Mouse (Mus musculus) left cerebral cortex, postnatal 10 days (tissue): ENCODE data around the gene Col6a1. TPM values are rescaled to one million over a fixed set of nuclear protein-coding genes. Genes with fewer than 3 reads are reported as not detected.

ENCODE experiments used
- DNase-seq, 2 experiments: peaks; one replicate each; pipeline ENCODE4 v3.0.0; 2021 to 2022; ENCODE audit warnings: low spot score in 2 of 2, mixed read lengths in 1 of 2; ENCODE audit errors: extremely low spot score in 1 of 2
- intact Hi-C: fragments of 180-260 bp; cut with DNase I; formaldehyde crosslinking; loops from one replicate; pipeline ENCODE4 v1.15.1; 2025
- total RNA-seq, 2 experiments: library from RNA; stranded (reverse); gene quantifications; 2 replicates each; pipeline ENCODE4 v1.2.3; 2021

The Col6a1 gene
- total RNA-seq, 2 experiments from 2014 or later = 32.0 to 34.3 TPM

DNA sequence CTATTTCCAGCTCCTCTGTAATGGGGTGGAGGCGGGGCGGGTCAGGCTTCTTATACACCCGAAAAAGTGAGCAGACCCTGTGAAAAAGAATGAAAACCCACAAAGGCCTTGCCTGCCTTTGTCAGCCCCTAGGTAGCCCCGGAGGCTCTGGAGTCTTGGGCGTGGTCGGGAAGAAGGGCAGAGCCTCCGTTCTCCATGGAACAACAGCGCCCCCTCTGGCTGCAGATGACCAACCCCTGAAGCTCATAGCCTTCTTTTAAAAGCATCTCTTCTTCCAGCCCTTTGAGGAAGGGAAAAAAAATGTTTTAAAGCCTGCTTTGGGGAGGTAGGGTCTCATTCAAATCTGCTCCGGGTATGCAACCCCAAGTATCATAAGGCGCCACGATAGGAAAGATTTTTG lies 2.4 kb upstream of the Col6a1 start:
- peak in 1 of 2 experiments; percentile 90 for DNase-seq
- intact Hi-C loops = loop anchor here (5.0 kb wide), 1 partner anchor 106 kb away; the partner anchor contains the start of gene Col6a2

DNA sequence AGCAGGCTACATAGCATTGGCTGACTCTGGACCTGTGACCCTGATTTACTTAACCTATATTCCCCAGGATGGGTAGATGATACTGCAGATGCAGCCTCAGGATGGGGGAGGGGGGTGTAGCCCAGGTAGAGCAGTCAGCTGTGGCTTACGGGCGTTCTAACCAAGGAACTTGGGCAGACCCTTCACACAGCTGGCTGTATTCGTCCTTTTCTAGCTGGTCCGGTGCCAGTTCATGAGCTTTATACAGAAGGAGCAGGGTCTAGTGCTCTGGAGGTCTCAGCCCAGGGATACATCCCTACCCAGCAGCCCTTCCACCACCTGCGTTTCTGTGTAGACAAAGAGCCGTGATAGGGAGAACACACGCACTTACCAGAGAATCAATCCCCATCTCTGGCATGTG lies 1.3 kb upstream of the Col6a1 start:
- no peak for DNase-seq
- intact Hi-C loops = loop anchor here (5.0 kb wide), 1 partner anchor 105 kb away; the partner anchor contains the start of gene Col6a2

DNA sequence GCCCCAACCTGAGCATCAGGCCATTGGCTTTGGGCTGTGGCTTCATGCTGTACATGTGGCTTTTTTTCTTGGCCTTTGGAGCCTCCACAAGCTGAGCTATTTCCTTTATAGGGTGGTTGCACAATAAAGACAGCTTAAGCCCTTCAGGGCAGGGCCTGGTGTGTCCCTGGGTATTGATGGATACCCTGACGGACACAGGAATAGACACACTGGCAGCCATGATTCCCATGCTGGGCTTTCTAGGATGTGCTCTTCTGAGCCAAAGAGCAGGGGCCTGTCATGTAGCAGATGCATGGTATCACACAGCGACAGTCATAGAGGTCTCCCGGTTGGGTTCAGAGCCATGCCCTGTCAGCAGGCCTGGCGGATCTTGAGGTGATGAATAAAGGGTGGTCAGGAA lies 898 bp upstream of the Col6a1 start:
- DNase-seq = no peak
- intact Hi-C loops = loop anchor here (5.0 kb wide), 1 partner anchor 105 kb away; the partner anchor contains the start of gene Col6a2

DNA sequence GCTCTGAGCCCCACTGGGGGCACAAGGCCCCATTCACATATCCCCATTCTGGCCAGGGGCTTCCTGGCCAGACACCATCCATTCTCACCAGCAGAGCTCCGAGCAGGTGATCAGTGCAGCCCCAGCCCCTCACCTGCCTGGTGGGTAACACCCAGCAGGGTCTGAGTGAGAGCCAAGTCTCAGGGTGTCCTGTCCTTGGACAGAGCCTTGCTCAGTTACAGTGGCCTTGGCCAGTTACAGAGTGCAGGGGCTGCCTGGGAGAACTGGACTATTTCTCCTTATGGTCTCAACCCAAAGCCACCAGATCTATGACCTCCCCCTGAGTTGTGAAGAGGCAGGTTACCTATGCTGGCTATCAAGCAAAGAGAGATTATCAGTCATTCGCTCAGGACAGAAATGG lies 871 bp downstream of the Col6a1 start:
- intact Hi-C loops = loop anchor here (5.0 kb wide), 1 partner anchor 103 kb away; the partner anchor contains the start of gene Col6a2

DNA sequence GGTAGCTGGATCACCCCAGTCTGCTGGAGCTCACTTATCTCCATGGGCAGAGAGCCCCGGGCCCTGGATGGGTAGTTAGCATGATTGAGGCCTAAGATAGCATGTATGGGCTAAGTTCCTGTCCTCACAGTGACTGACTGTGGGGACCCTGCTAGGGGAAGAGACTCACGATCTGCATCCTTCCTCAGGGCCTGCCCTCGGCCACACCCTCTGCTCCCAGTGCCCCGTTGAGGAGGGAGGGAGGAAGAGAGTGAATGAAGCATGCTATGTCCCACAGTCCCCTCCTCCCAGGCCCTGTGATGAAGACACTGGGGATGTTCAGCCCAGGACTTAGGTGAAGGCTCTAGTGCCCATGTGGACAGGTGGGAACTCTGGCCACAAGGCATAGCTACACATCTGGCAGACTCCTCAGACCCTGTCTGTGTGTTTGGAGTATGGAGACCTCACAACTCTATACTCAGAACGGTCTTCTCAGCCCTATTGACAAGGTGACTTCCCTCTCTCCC lies 1.7 kb downstream of the Col6a1 start:
- intact Hi-C loops = no loop called here
- no peak for DNase-seq

More for the DNA sequence above, 871 bp downstream of the Col6a1 start:
- no peak for DNase-seq

DNA sequence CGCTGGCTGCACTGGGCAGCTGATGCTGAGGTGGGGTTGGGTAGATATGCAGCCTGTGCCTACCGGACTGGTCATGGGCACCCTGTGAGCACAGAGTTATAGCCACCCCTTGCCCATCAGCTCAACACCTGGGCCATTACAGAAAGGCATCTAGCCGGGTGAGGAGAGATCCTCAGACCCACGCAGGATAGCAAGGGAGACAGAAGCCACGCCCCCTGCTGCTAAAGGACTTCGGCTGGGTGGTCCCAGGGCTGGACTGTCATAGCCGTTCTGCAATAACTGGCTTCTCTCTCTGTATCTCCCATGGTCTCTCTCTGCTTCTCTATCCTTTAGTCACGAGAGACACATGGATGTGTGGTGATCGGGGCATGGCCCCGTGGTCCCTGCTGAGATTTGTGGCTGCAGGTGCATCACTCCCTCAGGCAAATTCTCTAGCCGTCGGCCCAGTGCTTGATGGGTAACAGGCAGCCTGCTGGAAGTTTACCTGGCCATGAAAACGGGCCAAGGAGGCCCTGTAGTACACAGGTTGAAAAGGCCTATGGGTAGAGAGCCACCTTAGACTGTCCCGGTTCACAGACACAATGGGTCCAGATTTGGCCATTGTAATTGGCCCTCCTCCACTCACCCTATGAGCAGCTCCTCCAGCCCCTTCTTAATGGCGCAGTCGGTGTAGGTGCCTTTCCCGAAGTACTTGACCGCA lies 3.1 kb downstream of the Col6a1 start:
- no peak for DNase-seq
- intact Hi-C loops = no loop called here

GRCm38 (mm10) chr10:76721746-76722145 lies 4.2 kb downstream of the Col6a1 start:
- DNase-seq = no peak
- intact Hi-C loops = no loop called here

DNA sequence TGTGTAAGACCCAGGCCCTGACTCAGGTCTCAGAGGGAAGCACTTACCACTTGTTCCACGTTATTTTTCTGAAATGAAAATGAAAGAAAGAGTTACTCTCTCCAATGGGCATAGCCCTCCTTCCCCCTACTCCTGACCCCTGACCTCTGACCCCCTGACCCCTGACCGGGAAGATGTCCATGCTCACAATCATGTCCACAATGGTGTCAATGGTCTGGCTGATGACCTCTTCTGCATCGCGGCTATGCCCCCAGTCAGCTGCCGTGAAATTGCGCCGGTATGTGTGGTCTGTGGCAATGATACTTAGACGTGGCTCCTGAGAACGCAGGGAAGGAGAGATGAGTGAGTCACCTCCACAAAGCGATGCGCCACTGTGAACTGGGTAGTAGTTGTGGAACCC lies 4.8 kb downstream of the Col6a1 start:
- DNase-seq = no peak
- intact Hi-C loops = no loop called here

DNA sequence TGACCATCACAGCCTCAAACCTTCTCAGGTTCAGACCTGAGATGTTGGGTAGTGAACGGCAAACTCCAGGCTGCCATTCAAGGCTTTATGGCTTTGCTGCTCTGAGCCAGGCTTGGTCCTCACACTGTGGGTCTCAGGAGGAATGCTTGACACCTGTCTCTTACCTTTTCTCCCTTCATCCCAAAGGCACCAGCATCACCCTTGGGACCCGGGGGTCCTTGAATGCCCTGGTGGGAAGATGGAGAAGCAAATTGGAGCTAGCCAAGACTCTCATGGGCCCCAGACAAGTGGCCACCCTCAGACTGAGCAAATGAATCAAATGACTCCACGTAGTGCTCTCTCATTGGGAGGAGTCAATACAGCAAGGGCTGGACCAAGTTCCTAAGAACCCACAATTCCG lies 8.3 kb downstream of the Col6a1 start:
- intact Hi-C loops = no loop called here

DNA sequence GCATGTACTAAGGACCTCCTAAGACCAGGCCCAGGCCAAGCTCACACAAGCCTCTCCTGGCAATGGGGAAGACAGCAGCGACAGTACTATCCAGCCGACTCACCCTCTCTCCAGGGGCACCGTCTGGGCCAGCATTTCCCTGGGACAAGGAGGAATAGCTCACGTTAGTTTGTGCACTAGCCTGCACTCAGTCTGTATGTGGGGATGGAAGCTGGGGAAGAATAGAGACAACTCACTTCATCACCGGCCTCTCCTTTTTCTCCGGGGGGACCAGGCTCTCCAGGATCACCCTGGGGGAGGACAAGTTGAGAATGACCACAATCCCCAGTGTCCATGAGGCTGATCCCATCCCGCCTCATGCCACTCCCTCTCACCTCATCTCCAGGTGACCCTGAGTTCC lies 8.9 kb downstream of the Col6a1 start:
- intact Hi-C loops = no loop called here
- DNase-seq = no peak

More for the DNA sequence above, 8.3 kb downstream of the Col6a1 start:
- DNase-seq = no peak

DNA sequence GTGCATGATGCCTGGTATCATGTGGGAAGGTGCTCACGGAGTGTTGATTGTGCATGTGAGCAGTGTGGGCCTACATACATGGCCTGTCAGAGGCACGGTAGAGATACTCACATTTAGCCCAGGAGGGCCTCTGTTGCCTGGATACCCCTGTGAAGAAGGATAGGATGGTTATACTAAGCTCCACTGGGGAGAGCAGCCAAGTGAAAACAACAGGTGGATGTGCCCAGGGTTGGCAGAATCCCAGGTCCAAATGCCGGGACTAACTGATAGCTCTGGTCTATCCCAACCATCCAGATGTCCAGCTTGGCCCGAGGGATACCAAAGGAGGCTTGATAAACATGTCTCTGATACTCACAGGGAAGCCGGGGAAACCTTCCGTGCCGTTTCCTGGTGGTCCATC lies 11.7 kb downstream of the Col6a1 start:
- intact Hi-C loops = no loop called here
- DNase-seq = peak in 1 of 2 experiments; percentile 46

DNA sequence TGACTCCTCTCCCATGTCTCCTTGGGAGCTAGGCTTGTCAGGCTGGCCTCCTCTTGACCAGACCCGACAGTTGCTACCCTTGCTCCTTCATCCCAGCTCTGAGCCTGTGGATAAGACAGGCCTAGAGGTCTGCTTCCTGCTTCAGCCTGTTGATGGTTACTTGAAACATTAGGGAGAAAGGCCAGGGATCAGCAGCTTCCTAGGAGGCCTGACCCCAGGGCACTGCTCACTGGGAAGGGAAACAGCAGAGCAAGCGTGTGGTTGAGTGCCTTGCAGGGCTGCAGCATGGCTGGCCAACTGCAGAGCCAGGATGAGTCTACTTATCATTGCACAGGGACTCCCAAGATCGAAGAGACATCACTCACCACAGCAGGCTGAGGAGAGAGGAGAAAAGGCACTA lies 13.5 kb downstream of the Col6a1 start:
- intact Hi-C loops = no loop called here

GRCm38 (mm10) chr10:76711331-76711730 lies 14.6 kb downstream of the Col6a1 start:
- no peak for DNase-seq
- intact Hi-C loops = no loop called here

More for the DNA sequence above, 13.5 kb downstream of the Col6a1 start:
- DNase-seq = no peak

DNA sequence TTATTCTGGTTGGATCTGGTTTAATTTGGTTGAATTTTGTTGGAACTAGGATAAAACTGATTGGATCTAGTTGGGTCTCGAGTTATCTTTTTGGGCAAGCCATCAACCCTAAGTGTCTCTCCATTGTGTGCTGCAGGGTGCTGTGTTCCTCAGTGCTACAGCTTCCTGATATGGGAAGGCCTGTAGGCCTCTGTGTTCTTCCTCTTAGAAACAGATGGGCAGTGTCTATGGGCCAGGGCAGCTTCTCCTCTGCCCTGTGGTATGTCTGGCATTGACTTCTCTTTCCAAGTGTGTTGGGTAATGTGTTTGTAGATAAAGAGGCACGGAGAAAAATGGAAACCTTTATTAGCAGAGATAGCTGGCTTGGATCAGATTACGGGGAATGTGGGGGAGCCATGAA lies 17.5 kb downstream of the Col6a1 start:
- intact Hi-C loops = no loop called here
- no peak for DNase-seq

GRCm38 (mm10) chr10:76707584-76707983 lies 18.4 kb downstream of the Col6a1 start:
- DNase-seq = no peak
- intact Hi-C loops = no loop called here

- intact Hi-C loops = no loop called here
- DNase-seq = no peak
These were observed 19.0 kb downstream of the Col6a1 start for GRCm38 (mm10) chr10:76707001-76707400.

GRCm38 (mm10) chr10:76704358-76704757 lies 21.6 kb downstream of the Col6a1 start:
- no peak for DNase-seq
- intact Hi-C loops = no loop called here

GRCm38 (mm10) chr10:76701446-76701845 lies 24.5 kb downstream of the Col6a1 start:
- intact Hi-C loops = no loop called here

GRCm38 (mm10) chr10:76699816-76700215 lies 26.2 kb downstream of the Col6a1 start:
- intact Hi-C loops = no loop called here
- DNase-seq = no peak

More at GRCm38 (mm10) chr10:76701446-76701845, 24.5 kb downstream of the Col6a1 start:
- DNase-seq = no peak

GRCm38 (mm10) chr10:76695283-76695885 lies 30.6 kb downstream of the Col6a1 start:
- intact Hi-C loops = no loop called here
- DNase-seq = no peak
